Mouse (Mus musculus): ENCODE measurements around the gene Ttll8. TPM values are rescaled to one million over a fixed set of nuclear protein-coding genes. Genes with fewer than 3 reads are reported as not detected.
A peak's percentile ranks its signal among the peaks of the same experiment; 100 is the strongest.

The Ttll8 gene
- total RNA-seq, 2 experiments from 2014 or later: 1.5 to 2.0 TPM

DNA sequence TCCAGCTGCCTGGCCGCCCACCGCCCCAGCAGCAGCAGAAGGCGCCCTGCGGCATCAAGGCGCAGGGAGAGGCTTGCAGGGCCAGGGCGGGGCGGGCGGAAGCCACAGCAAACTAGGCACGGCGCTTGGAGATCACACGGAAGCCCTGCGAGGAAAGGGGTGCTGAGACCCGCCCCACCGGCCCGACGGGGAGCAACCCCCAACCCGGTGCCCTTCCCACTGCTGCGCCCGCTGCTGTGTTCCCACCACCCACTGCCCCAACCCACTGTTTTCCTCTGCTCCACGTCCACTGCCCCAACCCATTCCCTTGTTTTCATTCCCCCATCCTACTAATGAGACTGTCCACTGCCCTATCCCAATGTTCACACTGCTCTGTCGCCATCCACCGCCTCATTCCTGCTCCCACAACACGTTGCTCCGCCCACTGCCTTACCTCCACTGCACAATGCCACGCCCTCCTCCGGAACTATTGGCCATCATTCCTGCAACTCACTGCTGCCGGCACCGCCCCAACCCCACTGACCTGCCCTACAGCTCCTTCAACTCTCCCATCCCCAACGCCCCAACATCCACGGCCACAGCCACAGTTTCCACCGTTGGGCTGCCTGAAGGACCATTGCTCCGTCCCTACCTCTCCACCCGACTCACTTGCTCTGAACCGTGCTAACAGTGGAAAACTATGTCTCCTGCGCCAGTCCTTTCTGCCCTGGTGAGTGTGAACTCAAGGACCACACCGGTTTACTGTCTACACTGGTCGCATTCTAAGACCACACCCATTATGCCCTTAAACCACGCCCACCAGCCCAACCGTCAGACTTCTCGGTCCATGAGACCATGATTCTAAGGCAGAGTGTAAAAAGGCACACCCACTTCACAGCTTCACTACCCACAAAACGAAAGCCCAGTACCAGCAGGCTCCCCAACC, 63.2 kb downstream of the Ttll8 start:
- peak overlapping the region; percentile 58 for H3K4me3 ChIP-seq
- TF ChIP-seq CTCF (conservative IDR thresholded peaks at IDR 0.05): no peak
- DNase-seq (ENCODE audit: low spot score in 2 of 2): peak; percentile 66 to 69
- peak overlapping the region; percentile 48 for H3K27ac ChIP-seq

DNA sequence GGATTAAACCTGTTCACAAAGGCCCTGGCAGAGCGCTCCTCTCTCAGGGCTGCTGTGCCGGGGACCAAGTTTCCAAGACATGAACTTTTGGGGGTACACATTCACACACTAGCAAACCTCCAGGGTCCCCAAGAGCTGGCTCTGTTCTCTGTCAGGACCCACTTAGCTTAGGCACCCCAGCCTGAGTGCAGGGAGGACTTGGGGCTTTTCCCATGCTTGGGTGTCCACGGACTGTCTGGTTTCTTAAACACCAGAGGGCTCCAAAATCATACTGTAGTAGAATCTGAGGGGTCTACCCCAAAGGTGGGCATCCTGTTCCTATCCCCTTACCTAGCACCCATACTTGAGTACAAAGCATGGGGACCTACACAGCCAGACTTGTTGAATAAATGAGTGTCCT, 64.2 kb downstream of the Ttll8 start:
- no peak for DNase-seq (ENCODE audit: low spot score in 2 of 2)
- no peak overlapping the region for H3K27ac ChIP-seq
- no peak overlapping the region; the same call in 1 of the 2 replicates for H3K4me3 ChIP-seq
- no peak for TF ChIP-seq CTCF (conservative IDR thresholded peaks at IDR 0.05)

DNA sequence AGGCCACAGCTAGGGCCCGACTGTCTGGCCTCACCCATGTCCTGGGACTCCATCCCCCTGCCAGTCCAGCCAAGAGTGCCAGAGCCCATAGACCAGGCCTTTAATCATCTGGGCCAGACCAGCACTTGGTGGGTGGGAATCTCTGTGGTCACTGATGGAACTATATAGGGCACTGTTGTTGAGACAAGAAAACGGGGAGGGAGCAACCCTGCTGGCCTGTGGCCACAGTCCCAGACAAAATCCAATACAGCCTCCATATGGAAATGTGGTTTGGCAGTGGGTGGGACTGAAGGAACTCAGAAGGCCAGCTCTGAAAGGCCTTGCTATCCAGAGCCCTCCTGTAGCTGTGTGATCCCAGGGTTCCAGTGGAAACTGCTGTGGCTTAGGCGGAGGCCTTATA, 65.2 kb downstream of the Ttll8 start:
- DNase-seq (ENCODE audit: low spot score in 2 of 2): no peak
- no peak overlapping the region for H3K27ac ChIP-seq
- TF ChIP-seq CTCF (conservative IDR thresholded peaks at IDR 0.05): no peak
- H3K4me3 ChIP-seq: no peak overlapping the region

DNA sequence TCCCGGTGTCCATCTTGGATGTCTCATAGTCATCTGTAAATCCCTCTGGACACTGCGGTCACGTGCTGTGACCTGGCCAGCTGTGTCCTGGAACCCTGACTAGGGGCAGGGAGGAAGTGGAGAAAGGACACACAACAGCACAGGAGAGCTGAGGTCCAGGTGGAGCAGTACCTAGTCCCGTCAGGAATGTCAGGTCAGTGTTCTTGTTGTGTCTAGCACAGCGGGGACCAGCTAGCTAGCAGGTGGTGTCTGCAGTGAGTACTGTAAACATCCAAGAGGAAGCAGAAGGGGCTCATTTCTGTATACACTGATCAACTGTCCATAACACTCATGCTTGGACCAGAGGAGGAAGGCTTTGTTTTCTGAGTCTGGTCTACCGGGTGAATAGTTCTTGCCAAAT, 68.8 kb downstream of the Ttll8 start:
- H3K27ac ChIP-seq: no peak overlapping the region
- DNase-seq (ENCODE audit: low spot score in 2 of 2): no peak
- no peak overlapping the region for H3K4me3 ChIP-seq
- no peak for TF ChIP-seq CTCF (conservative IDR thresholded peaks at IDR 0.05)

DNA sequence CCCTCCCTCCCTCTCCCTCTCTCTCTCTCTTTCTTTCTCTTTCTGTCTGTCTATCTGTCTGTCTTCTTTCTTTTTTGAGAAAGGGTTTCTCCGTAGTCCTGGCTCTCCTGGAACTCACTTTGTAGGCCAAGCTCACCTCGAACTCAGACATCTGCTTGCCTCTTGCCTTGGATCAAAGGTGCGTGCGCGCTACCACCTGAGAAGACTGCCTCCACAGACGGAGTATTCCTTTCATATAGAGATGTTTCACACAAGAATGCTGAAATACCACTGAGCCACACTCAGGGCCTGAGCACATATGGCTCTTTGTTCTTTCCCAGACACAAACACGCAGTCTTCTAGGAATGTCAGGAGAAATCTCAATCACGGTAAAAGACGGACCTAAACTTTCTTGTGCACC, 70.9 kb downstream of the Ttll8 start:
- H3K27ac ChIP-seq: no peak overlapping the region
- no peak for DNase-seq (ENCODE audit: low spot score in 2 of 2)

DNA sequence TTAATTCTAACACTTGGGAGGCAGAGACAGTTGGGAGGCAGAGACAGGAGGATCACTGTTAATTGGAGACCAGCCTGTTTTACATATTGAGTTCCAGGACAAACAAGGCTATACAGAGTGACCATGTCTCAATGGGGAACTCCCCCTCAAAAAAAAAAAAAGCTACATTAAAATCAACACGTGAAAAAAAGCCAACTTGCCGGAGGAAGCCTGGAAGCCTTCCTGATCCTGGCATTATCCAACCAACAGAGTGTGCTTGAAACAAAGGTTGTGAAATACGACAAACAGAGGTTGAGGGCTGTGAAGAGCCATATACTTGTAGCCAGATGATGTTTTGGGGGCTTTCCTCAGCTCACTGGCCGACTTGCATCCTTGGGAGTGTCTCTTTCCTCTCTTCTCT, 71.4 kb downstream of the Ttll8 start:
- no peak overlapping the region for H3K4me3 ChIP-seq
- no peak for TF ChIP-seq CTCF (conservative IDR thresholded peaks at IDR 0.05)
- no peak for DNase-seq (ENCODE audit: low spot score in 2 of 2)
- H3K27ac ChIP-seq: no peak overlapping the region

More for the DNA sequence above, 70.9 kb downstream of the Ttll8 start:
- no peak for TF ChIP-seq CTCF (conservative IDR thresholded peaks at IDR 0.05)
- no peak overlapping the region for H3K4me3 ChIP-seq

DNA sequence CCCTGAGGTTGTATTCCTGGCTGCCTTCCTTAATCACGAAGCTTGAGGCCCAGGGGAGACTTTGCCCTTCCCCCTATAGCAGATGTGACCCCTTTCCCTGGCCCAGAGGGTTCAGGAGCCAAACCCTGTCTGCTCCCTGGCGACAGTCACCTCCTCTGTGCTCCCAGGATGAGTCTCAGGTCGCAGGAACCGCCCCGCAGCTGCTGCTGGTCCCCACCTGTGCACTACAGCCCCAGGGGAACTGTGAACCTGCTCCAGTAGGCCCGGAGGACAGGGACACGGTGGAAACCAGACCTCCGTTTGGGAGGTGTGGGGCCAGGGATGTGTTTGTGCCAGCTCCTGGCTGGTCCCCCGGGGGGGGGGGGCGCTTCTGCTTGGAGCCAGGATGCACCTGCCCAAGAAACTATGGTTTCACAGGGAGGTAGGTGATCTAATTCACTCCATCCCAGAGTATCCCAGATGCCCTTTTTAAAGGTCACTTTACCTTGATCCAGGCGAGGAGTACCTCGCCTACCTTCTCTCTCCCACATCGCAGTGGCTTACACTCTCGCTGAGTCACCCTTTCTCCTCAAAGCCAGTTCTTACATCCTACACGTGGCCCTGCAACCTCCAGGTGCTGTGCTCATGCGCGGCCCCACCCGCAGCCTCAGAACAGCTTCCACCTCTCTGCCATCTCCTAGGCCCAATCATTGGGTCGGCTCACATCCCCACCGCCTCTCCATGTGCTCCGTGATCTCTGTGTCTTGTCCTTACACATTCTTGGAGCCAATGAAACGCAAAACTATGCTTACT, 72.8 kb downstream of the Ttll8 start:
- no peak overlapping the region for H3K4me3 ChIP-seq
- no peak for TF ChIP-seq CTCF (conservative IDR thresholded peaks at IDR 0.05)
- H3K27ac ChIP-seq: no peak overlapping the region
- no peak for DNase-seq (ENCODE audit: low spot score in 2 of 2)

DNA sequence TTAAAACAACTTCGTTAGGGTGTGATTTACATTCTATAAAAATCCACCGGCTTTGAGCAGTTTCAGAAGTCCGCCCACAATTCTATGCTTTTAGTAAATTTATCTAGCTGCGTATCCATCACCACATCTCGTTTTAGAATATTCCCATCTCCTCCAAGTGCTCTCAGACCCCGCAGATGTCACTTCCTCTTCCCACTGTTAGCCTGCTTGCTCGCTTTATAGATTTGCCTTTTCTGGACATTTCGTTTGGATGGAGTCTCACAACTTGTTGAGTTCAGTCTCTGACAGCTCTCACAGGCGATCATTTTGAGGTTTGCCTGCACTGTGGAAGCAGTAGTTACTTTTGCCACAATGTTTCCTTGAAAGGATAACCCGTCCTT, 77.2 kb downstream of the Ttll8 start:
- no peak for TF ChIP-seq CTCF (conservative IDR thresholded peaks at IDR 0.05)
- Histone ChIP-seq H3K27ac (no peak overlapping the region), H3K4me3 (no peak overlapping the region)
- DNase-seq (ENCODE audit: low spot score in 2 of 2): no peak

DNA sequence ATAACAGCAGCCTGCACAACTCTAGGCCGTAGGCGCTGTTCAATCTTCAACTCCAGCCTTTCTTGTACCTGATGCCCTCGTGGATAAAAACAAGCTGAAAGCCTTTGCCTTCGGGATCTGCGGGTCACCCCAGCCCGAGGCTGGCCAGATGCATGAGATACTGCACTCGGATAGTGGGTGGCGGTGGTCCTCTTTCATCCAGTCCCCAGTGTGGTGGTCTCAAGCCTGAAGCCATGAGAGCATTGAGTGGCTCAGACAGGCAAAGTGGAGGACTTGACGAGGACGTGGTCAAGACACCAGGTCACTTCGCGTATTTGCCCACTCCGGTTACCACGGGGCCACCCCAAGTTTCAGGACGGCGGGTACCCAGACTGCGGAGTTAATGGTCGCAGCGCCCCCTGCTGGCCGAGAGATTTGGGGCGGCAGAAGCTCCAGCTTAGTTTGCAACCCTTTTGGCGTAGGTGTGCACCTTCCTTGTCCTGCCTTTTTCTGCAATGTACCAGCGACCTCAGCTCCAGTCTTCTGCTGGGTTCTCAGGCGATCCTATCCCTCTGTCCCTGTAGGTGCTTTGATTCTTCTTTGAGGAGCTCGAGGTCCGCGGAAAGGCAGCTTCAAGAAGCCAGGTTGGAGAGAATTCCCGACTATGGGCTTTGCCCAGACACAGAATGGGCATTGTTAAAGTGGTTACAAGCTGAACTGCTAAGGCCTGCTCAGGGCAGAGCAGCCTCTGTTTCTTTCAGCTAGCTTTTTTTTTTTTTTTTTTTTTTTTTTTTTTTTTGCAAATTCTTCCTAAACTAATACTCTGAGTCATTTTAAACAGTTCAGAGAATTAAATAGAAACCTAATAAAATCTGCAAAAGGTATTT, 77.8 kb downstream of the Ttll8 start:
- peak; percentile 93 for TF ChIP-seq CTCF (conservative IDR thresholded peaks at IDR 0.05)
- Histone ChIP-seq H3K4me3 (peak overlapping the region; percentile 26; the same call in 1 of the 2 replicates), H3K27ac (no peak overlapping the region)
- DNase-seq (ENCODE audit: low spot score in 2 of 2): peak; percentile 39 to 80

DNA sequence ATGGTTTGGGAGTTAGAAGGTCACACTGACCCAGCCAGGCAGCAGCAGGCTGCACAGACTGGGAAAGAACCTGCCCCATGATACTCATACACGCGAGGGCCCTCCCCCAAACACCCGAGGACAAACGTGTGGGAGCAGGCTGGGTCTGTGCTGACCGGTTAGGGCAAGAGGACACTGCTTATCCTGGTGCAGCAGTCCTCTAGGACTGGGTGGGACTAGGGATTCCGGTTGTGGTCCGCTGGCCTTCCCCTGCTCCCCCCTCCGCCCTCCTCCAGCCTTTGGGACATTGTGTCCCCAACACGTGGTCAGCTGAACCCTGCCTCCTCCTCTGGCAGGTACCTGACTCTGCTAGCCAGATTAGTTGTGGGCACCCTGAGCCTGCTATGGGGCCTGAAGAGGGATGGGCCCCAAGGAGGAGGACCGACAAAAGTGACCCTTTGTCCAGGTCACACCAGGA, 78.6 kb downstream of the Ttll8 start:
- TF ChIP-seq CTCF (conservative IDR thresholded peaks at IDR 0.05): no peak
- no peak overlapping the region for H3K27ac ChIP-seq
- no peak for DNase-seq (ENCODE audit: low spot score in 2 of 2)
- H3K4me3 ChIP-seq: no peak overlapping the region

DNA sequence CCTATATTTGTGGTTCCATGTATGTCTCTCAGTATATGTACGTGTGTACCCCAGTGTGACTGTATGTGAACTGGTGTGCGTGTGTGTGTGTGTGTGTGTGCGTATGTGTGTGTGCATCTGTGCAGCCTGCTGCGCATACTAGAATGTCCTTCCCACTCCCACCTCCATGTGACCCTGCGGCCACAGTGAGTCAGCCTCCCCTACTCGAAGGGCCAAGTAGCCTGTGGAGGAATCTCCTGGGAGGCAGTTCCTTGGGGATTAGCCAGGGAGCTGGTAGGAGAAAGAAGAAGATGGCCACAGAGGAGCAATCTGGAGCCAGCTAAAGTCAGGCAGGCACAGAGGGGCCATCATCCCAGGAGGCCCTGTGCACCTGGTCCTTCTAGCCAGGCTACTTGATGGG, 79.7 kb downstream of the Ttll8 start:
- no peak overlapping the region for H3K4me3 ChIP-seq
- H3K27ac ChIP-seq: no peak overlapping the region
- TF ChIP-seq CTCF (conservative IDR thresholded peaks at IDR 0.05): no peak
- no peak for DNase-seq (ENCODE audit: low spot score in 2 of 2)

DNA sequence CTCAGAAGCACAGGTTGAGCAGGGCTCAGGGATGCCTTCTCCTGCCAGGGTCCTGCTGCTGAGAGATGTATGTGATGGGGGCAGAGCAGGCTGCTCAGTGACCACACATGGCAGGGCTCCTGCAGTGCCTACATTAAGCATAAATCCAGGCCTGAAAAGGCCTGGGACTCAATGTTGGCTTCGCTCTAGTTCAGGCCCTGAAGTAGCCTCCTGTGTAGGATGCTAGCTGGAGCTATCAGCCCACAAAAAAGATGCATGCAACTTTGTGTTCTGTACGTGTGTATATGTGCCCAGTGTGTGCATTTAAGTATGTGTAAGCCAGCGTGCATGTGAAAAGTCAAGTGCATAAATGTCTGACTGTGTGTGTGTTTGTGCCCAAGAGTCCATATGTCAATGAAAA, 80.2 kb downstream of the Ttll8 start:
- no peak for TF ChIP-seq CTCF (conservative IDR thresholded peaks at IDR 0.05)
- no peak overlapping the region for H3K4me3 ChIP-seq
- no peak overlapping the region for H3K27ac ChIP-seq
- no peak for DNase-seq (ENCODE audit: low spot score in 2 of 2)
